Mouse (Mus musculus) kidney, embryonic 16.5 days (tissue): ENCODE measurements around the gene Pik3r5. TPM values are rescaled to one million over a fixed set of nuclear protein-coding genes. Genes with fewer than 3 reads are reported as not detected.

ENCODE experiments used
- ATAC-seq: fragments of 200-750 bp; cut with Nextera tagmentation; 2 replicates; pipeline ENCODE4 v1.8.0; 2017; ENCODE audit warnings: moderate TSS enrichment; ENCODE audit not compliant: low FRiP score, low TSS enrichment
- H3K27ac ChIP-seq: fragments of 300-500 bp; sonication (generic); 2 replicates; pipeline ENCODE4 v1.5.1; 2014; ENCODE audit warnings: low read length
- H3K27me3 ChIP-seq: fragments of 300-500 bp; sonication (generic); 2 replicates; pipeline ENCODE4 v1.6.1; 2014; ENCODE audit warnings: low read length, control low read depth, mixed read lengths; ENCODE audit not compliant: insufficient read depth
- H3K36me3 ChIP-seq: fragments of 300-500 bp; sonication (generic); 2 replicates; pipeline ENCODE4 v1.6.1; 2014; ENCODE audit warnings: low read length, control low read depth, mixed read lengths; ENCODE audit not compliant: insufficient read depth
- H3K4me1 ChIP-seq: fragments of 300-500 bp; sonication (generic); 2 replicates; pipeline ENCODE4 v1.6.1; 2014; ENCODE audit warnings: low read length, control low read depth, mixed read lengths; ENCODE audit not compliant: insufficient read depth
- H3K4me2 ChIP-seq: fragments of 300-500 bp; sonication (generic); replicated peaks from 2 replicates; pipeline ENCODE4 v1.6.1; 2014; ENCODE audit warnings: low read depth, low read length
- H3K4me3 ChIP-seq: fragments of 300-500 bp; sonication (generic); 2 replicates; pipeline ENCODE4 v1.5.1; 2014; ENCODE audit warnings: mild to moderate bottlenecking, low read length
- H3K9ac ChIP-seq: fragments of 300-500 bp; sonication (generic); replicated peaks from 2 replicates; pipeline ENCODE4 v1.6.1; 2014; ENCODE audit warnings: low read length
- H3K9me3 ChIP-seq: fragments of 300-500 bp; sonication (generic); 2 replicates; pipeline ENCODE4 v1.6.1; 2016; ENCODE audit warnings: low read length, control low read depth
- WGBS: fragments of 180-500 bp; shearing (Covaris S2); extraction: QIAGEN DNeasy Blood & Tissue Kit; methylation state at CpG from one replicate; pipeline ENCODE4 v1.1.7; 2014; 5-methylcytosine and 5-hydroxymethylcytosine counted together
- polyA plus RNA-seq: library from polyadenylated mRNA; unstranded; fragments of >200 nt; fragmentation: Nextera tagmentation; extraction: Ambion mirVana; gene quantifications from 2 replicates; pipeline ENCODE4 v1.2.1, GENCODE M21; 2015

Pik3r5 gene
- polyA plus RNA-seq, 1 experiment from 2014 or later = 0.27 TPM

GRCm38 (mm10) chr11:68488256-68488824 is 56.4 kb downstream of the Pik3r5 start:
- no peaks in the 10 kb centered on the region for H3K27me3 ChIP-seq
- H3K27ac ChIP-seq = no peak overlapping the region
- ATAC-seq = no peak
- no peaks in the 10 kb centered on the region for H3K4me1 ChIP-seq
- no peak overlapping the region for H3K4me3 ChIP-seq
- 80% methylated on average over 6 of the region's 6 CpGs for WGBS
- no peaks in the 10 kb centered on the region for H3K36me3 ChIP-seq
- no peak overlapping the region for H3K4me2 ChIP-seq
- H3K9me3 ChIP-seq = no peaks in the 10 kb centered on the region
- no peak overlapping the region for H3K9ac ChIP-seq

- 42% methylated on average over 2 of the region's 2 CpGs for WGBS
- Histone ChIP-seq H3K36me3 (no peaks in the 10 kb centered on the region), H3K27me3 (no peaks in the 10 kb centered on the region), H3K27ac (no peak overlapping the region), H3K4me1 (no peaks in the 10 kb centered on the region), H3K4me2 (no peak overlapping the region), H3K9ac (no peak overlapping the region), H3K9me3 (no peaks in the 10 kb centered on the region), H3K4me3 (no peak overlapping the region)
- 0 out of 2 replicates have a peak, but pooled peaks have one; percentile 27 for ATAC-seq
Observed at GRCm38 (mm10) chr11:68489236-68489635, 57.3 kb downstream of the Pik3r5 start.

DNA sequence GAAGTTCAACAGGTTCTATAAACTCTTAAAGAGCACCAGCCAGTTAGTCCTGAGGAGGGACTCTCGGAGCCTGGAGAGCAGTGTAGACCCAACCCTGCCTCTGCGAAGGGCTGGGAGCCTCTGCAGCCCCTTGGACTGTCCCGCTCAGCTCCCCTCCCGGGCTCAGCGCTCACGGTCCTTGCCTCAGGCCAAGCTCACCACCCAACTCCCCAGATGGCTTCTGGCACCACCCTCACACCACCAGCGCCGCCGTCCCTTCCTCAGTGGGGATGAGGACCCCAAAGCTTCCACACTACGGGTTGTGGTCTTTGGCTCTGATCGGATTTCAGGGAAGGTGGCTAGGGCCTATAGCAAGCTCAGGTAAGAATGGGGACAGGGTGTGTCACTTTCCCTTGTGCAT is 60.7 kb downstream of the Pik3r5 start:
- no peak overlapping the region for H3K9ac ChIP-seq
- no peaks in the 10 kb centered on the region for H3K4me1 ChIP-seq
- H3K27ac ChIP-seq = no peak overlapping the region
- H3K36me3 ChIP-seq = no peaks in the 10 kb centered on the region
- no peaks in the 10 kb centered on the region for H3K9me3 ChIP-seq
- ATAC-seq = no peak
- 84% methylated on average over 11 of the region's 11 CpGs for whole genome bisulfite sequencing
- H3K27me3 ChIP-seq = no peaks in the 10 kb centered on the region
- no peak overlapping the region for H3K4me2 ChIP-seq
- H3K4me3 ChIP-seq = no peak overlapping the region

GRCm38 (mm10) chr11:68493760-68494159 is 61.8 kb downstream of the Pik3r5 start:
- ATAC-seq = no peak
- H3K4me1 ChIP-seq = no peaks in the 10 kb centered on the region
- H3K9ac ChIP-seq = no peak overlapping the region
- WGBS = 78% methylated on average over 5 of the region's 5 CpGs
- no peak overlapping the region for H3K4me3 ChIP-seq
- no peak overlapping the region for H3K27ac ChIP-seq
- no peaks in the 10 kb centered on the region for H3K9me3 ChIP-seq
- H3K4me2 ChIP-seq = no peak overlapping the region
- no peaks in the 10 kb centered on the region for H3K36me3 ChIP-seq
- H3K27me3 ChIP-seq = no peaks in the 10 kb centered on the region

GRCm38 (mm10) chr11:68497081-68497480 is 65.2 kb downstream of the Pik3r5 start:
- H3K4me3 ChIP-seq = no peak overlapping the region
- no peak overlapping the region for H3K9ac ChIP-seq
- no peaks in the 10 kb centered on the region for H3K36me3 ChIP-seq
- H3K4me1 ChIP-seq = peaks cover 7% of the 10 kb centered on the region; the same call in 1 of the 2 replicates
- no peak overlapping the region for H3K4me2 ChIP-seq
- WGBS = 56% methylated on average over 6 of the region's 6 CpGs
- H3K27me3 ChIP-seq = no peaks in the 10 kb centered on the region
- no peak for ATAC-seq
- no peak overlapping the region for H3K27ac ChIP-seq
- H3K9me3 ChIP-seq = no peaks in the 10 kb centered on the region

GRCm38 (mm10) chr11:68498517-68498916 is 66.6 kb downstream of the Pik3r5 start:
- H3K4me1 ChIP-seq = peaks cover 7% of the 10 kb centered on the region; the same call in 1 of the 2 replicates
- H3K9me3 ChIP-seq = no peaks in the 10 kb centered on the region
- no peaks in the 10 kb centered on the region for H3K36me3 ChIP-seq
- no peak overlapping the region for H3K4me2 ChIP-seq
- H3K27me3 ChIP-seq = no peaks in the 10 kb centered on the region
- no peak overlapping the region for H3K27ac ChIP-seq
- H3K4me3 ChIP-seq = no peak overlapping the region
- H3K9ac ChIP-seq = no peak overlapping the region
- 89% methylated on average over 11 of the region's 11 CpGs for WGBS
- ATAC-seq = no peak

- Histone ChIP-seq H3K27ac (no peak overlapping the region), H3K36me3 (no peaks in the 10 kb centered on the region), H3K4me3 (no peak overlapping the region), H3K27me3 (no peaks in the 10 kb centered on the region), H3K4me2 (no peak overlapping the region), H3K9ac (no peak overlapping the region), H3K9me3 (no peaks in the 10 kb centered on the region), H3K4me1 (peaks cover 7% of the 10 kb centered on the region; the same call in 1 of the 2 replicates)
- 64% methylated on average over 7 of the region's 8 CpGs for WGBS
- no peak for ATAC-seq
Observed at GRCm38 (mm10) chr11:68498999-68499699, 67.2 kb downstream of the Pik3r5 start.

DNA sequence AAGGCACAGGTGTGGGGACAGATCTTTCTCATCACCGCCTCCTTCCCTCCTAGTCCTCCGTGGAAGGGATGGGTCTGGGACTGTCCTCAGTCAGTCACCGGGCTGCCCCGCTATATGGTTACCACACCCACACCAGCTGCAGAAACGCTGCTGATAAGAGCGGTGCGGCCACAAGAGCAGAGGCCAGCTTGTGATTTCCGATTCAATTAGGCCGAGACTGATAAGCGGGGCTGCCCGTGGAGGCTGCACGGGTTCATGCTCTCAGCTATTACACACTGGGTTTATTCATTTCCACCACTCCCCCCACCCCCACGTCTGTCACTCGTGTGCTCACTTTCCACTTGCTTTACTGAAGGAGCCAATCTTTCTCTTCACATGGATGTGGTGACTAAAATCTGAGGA is 69.0 kb downstream of the Pik3r5 start:
- 39% methylated on average over 14 of the region's 14 CpGs for WGBS
- H3K9me3 ChIP-seq = no peaks in the 10 kb centered on the region
- no peaks in the 10 kb centered on the region for H3K36me3 ChIP-seq
- 0 out of 2 replicates have a peak overlapping the region, but pooled peaks have one; percentile 26 for H3K9ac ChIP-seq
- H3K4me1 ChIP-seq = peaks cover 7% of the 10 kb centered on the region; the same call in 1 of the 2 replicates
- H3K27ac ChIP-seq = no peak overlapping the region
- 0 out of 2 replicates have a peak overlapping the region, but pooled peaks have one; percentile 10 for H3K4me2 ChIP-seq
- no peak overlapping the region for H3K4me3 ChIP-seq
- 0 out of 2 replicates have a peak, but pooled peaks have one; percentile 47 for ATAC-seq
- no peaks in the 10 kb centered on the region for H3K27me3 ChIP-seq

DNA sequence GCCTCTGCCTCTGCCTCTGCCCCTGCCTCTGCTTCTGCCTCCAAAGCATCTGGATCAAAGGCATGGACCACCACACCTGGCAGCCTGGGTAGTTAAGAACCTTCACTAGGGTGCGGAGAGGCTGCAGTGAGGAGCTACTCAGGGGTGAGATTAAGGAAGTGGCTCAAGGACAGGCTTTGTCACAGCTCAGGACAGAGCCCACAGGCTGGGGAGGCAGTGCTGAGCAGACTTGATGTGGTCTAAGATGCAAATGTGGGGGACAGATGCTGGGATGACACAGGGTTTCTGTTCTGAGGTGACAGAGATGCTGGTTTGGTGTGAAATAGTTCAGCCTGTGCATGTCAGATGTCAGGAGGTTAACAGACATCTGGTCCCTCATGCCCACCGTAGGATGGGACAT is 70.5 kb downstream of the Pik3r5 start:
- Histone ChIP-seq H3K4me2 (no peak overlapping the region), H3K4me1 (peaks cover 7% of the 10 kb centered on the region; the same call in 1 of the 2 replicates), H3K36me3 (no peaks in the 10 kb centered on the region), H3K9ac (no peak overlapping the region), H3K4me3 (no peak overlapping the region), H3K9me3 (no peaks in the 10 kb centered on the region), H3K27me3 (no peaks in the 10 kb centered on the region), H3K27ac (no peak overlapping the region)
- no peak for ATAC-seq
- 70% methylated on average over 2 of the region's 2 CpGs for WGBS
